ENCODE assay signal across 12 mouse cellular contexts in genomic region chr1:164493042-164493705, GRCm38 (mm10). TPM values are rescaled to one million over a fixed set of nuclear protein-coding genes. Genes with fewer than 3 reads are reported as not detected.
DNase-seq lines count a peak whose midpoint lies in the region; ATAC-seq and TF ChIP-seq lines count a peak whose summit lies in the region.
"Had no signal": no experiment of that assay in that cellular context is flagged by ENCODE, and none has a peak within 500 bp of the region (broad histone marks: within the 10 kb centered on the region; RNA-seq: fewer than 3 reads in every experiment).

No protein-coding gene starts in this region.

- no peaks in the 10 kb centered on the region for H3K9me3 ChIP-seq in kidney, embryonic 16.5 days (ENCODE audit: low read length)
- no peaks in the 10 kb centered on the region for H3K9me3 ChIP-seq in intestine, embryonic 16.5 days (ENCODE audit: control insufficient read depth, low read length)
- H3K9me3 ChIP-seq: forebrain, embryonic 10.5 days; hindbrain, embryonic 15.5 days; neural tube, embryonic 13.5 days had no signal

- no peak overlapping the region; the same call in 1 of the 2 replicates for H3K27ac ChIP-seq in kidney, adult 2 months (ENCODE audit: insufficient read depth, low read depth, low read length)
- no peak overlapping the region for H3K27ac ChIP-seq in kidney, embryonic 16.5 days (ENCODE audit: low read length)
- H3K27ac ChIP-seq in intestine, embryonic 16.5 days (ENCODE audit: low read length): no peak overlapping the region
- H3K27ac ChIP-seq: forebrain, embryonic 10.5 days; hindbrain, embryonic 15.5 days; neural tube, embryonic 13.5 days had no signal

- H3K4me1 ChIP-seq in kidney, adult 2 months (ENCODE audit: control insufficient read depth, insufficient read depth, low read length): peaks cover 10% of the 10 kb centered on the region
- H3K4me1 ChIP-seq in kidney, embryonic 16.5 days (ENCODE audit: insufficient read depth, low read length): no peaks in the 10 kb centered on the region
- H3K4me1 ChIP-seq in intestine, embryonic 16.5 days (ENCODE audit: control insufficient read depth, insufficient read depth, low read length): 0 out of 2 replicates have a peak, but pooled peaks cover 8% of the 10 kb centered on the region
- H3K4me1 ChIP-seq: forebrain, embryonic 10.5 days; hindbrain, embryonic 15.5 days; neural tube, embryonic 13.5 days had no signal

- peak; percentile 42 for TF ChIP-seq CTCF in kidney, adult 2 months (conservative IDR thresholded peaks at IDR 0.05; ENCODE audit: insufficient read depth, insufficient read length, low read depth, low read length)

- no peak overlapping the region for H3K4me2 ChIP-seq in kidney, embryonic 16.5 days (replicated peaks; ENCODE audit: low read depth, low read length)
- no peak overlapping the region for H3K4me2 ChIP-seq in intestine, embryonic 16.5 days (ENCODE audit: low read depth, low read length)
- H3K4me2 ChIP-seq: hindbrain, embryonic 15.5 days; neural tube, embryonic 13.5 days had no signal

- no peak overlapping the region for H3K4me3 ChIP-seq in kidney, adult 2 months (ENCODE audit: insufficient read depth, low read depth, low read length)
- H3K4me3 ChIP-seq in kidney, embryonic 16.5 days (ENCODE audit: low read length): no peak overlapping the region
- no peak overlapping the region for H3K4me3 ChIP-seq in intestine, embryonic 16.5 days (ENCODE audit: low read length)
- H3K4me3 ChIP-seq: forebrain, embryonic 10.5 days; hindbrain, embryonic 15.5 days; neural tube, embryonic 13.5 days had no signal

- DNase-seq in kidney, adult 2 months: peak; percentile 76
- peak; percentile 55 for DNase-seq in 3T3-L1 (ENCODE audit: low read depth, low spot score)
- DNase-seq in adrenal gland, postnatal 25 days: peak; percentile 35
- DNase-seq in gastrocnemius, adult 8-10 months (ENCODE audit: low spot score in 2 of 2): peak; percentile 8 to 20
- DNase-seq in spleen, postnatal 14 days (ENCODE audit: low spot score in 2 of 2): no peak
- DNase-seq in T-cell, adult 2 months (ENCODE audit: low spot score): no peak

- H3K36me3 ChIP-seq in kidney, adult 2 months (ENCODE audit: control insufficient read depth, insufficient read depth, low read length): no peaks in the 10 kb centered on the region
- H3K36me3 ChIP-seq in kidney, embryonic 16.5 days (ENCODE audit: insufficient read depth, low read length): no peaks in the 10 kb centered on the region
- H3K36me3 ChIP-seq in intestine, embryonic 16.5 days (ENCODE audit: control insufficient read depth, insufficient read depth, low read length): no peaks in the 10 kb centered on the region
- H3K36me3 ChIP-seq: forebrain, embryonic 10.5 days; G1E; hindbrain, embryonic 15.5 days; neural tube, embryonic 13.5 days had no signal

- ATAC-seq in kidney, embryonic 16.5 days (ENCODE audit: low FRiP score, low TSS enrichment): no peak
- ATAC-seq in intestine, embryonic 16.5 days: no peak

- H3K9ac ChIP-seq in kidney, embryonic 16.5 days (replicated peaks; ENCODE audit: low read length): no peak overlapping the region
- H3K9ac ChIP-seq in intestine, embryonic 16.5 days (ENCODE audit: low read depth, low read length): no peak overlapping the region
- H3K9ac ChIP-seq: hindbrain, embryonic 15.5 days; neural tube, embryonic 13.5 days had no signal

- TF ChIP-seq POLR2A in kidney, adult 2 months (IDR thresholded peaks at IDR 0.05; ENCODE audit: low read depth, low read length): no peak

- WGBS in kidney, adult 2 months: 59% methylated on average over 8 of the region's 8 CpGs
- 67% methylated on average over 8 of the region's 8 CpGs for WGBS in kidney, embryonic 16.5 days
- 78% methylated on average over 8 of the region's 8 CpGs for WGBS in intestine, embryonic 16.5 days

- no peaks in the 10 kb centered on the region for H3K27me3 ChIP-seq in kidney, adult 2 months (replicated peaks; ENCODE audit: control insufficient read depth, insufficient read depth, low read length)
- no peaks in the 10 kb centered on the region for H3K27me3 ChIP-seq in kidney, embryonic 16.5 days (ENCODE audit: insufficient read depth, low read length)
- no peaks in the 10 kb centered on the region for H3K27me3 ChIP-seq in intestine, embryonic 16.5 days (replicated peaks; ENCODE audit: control insufficient read depth, insufficient read depth, low read length)
- H3K27me3 ChIP-seq: hindbrain, embryonic 15.5 days; neural tube, embryonic 13.5 days had no signal

RNA-seq across cellular contexts. Expression of gene Atp1b1, which starts 35.0 kb away (rescaled TPM):
- 945 and 1,094 TPM in 2 replicates for polyA plus RNA-seq in kidney, adult 2 months (2012; rRNA removed)
- 232 and 240 TPM in 2 replicates for polyA plus RNA-seq in kidney, embryonic 16.5 days (2015; fragmentation: Nextera tagmentation; extraction: Ambion mirVana)
- total RNA-seq in adrenal gland, postnatal 25 days (2021): 64.2 and 66.9 TPM in 2 replicates
- 100 to 1,000 TPM; 111 to 182 (median 171) TPM for total RNA-seq in gastrocnemius, adult 8-10 months (2022)
- 184 and 199 TPM in 2 replicates for polyA plus RNA-seq in intestine, embryonic 16.5 days (2015; fragmentation: Nextera tagmentation; extraction: Ambion mirVana)
- polyA plus RNA-seq: G1E had no signal

Comparison
In these comparisons a context has a peak if more than half of its experiments do, and no peak if none do; other contexts are left out.
1. DNase-seq: peak in kidney, adult 2 months (single experiment), 3T3-L1 (single experiment), adrenal gland, postnatal 25 days (single experiment) and gastrocnemius, adult 8-10 months (2 of 2); none in spleen, postnatal 14 days (0 of 2) and T-cell, adult 2 months (single experiment).